Mouse (Mus musculus) cortical plate, adult 2 months (tissue): Measurements from ENCODE around the gene Gm9821.

Experiments
- CTCF ChIP-seq: fragments of 200-500 bp; IDR thresholded peaks from 2 replicates; pipeline ENCODE4 v1.5.1; 2011; ENCODE audit warnings: mild to moderate bottlenecking, control low read depth, low read length; ENCODE audit not compliant: insufficient read depth; ENCODE audit errors: extremely low read depth
- POLR2A ChIP-seq: fragments of 200-500 bp; IDR thresholded peaks from 2 replicates; pipeline ENCODE4 v1.6.1; 2011; ENCODE audit warnings: mild to moderate bottlenecking, low read length, control low read depth; ENCODE audit not compliant: insufficient read depth; ENCODE audit errors: extremely low read depth

DNA sequence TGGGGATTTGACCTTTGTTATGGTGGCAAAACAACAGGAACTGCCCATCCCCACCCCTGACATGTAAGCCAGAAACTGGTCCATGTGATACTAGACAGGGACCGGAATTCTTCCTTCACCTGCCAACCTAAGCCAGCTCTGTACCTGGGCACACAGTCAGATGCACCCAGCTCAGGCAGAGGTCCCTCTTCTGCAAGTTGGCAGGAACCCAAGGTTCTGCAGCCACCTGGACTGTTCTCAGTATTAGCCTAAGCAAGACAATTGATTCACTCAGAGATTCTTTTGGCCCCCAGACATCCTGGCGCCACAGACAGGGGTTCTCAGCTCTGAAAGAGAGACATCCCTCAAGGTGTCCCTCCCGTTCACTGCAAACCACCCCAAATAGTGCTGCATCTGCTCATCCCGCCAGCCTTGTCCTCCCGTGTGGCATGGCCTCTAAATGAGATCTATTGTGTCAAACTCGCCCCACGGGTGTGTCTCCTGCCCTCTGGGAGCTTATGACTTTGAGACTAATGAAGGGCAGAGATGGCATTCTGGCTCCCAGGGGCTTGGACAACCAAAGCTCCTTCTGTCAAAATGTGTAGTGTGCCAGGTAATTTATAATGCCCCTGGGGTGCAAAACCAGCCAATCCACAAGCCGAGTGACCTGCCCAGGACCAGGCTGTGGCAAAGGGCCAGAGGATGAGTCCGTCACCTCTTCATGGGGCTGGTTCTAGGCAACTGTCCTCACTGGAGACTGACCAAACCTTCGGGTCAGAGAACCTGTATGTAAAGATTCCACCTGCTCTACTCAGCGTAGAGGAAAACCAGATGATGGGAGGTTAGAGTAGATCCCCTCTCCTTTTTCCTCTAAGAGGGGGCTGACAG, 14.3 kb downstream of the Gm9821 start:
- TF ChIP-seq POLR2A (no peak), CTCF (no peak)
